Mouse (Mus musculus) erythroblast, adult 5-6 weeks (primary cell): ENCODE data around the gene Dek. TPM values are rescaled to one million over a fixed set of nuclear protein-coding genes. Genes with fewer than 3 reads are reported as not detected.

Source experiments
- ATAC-seq: replicated peaks from 2 replicates; pipeline ENCODE4 v1.8.0; 2016; ENCODE audit warnings: moderate number of reproducible peaks, mild to moderate bottlenecking, moderate TSS enrichment, inconsistent platforms; ENCODE audit not compliant: poor library complexity, low FRiP score, severe bottlenecking
- total RNA-seq, 2 experiments: library from RNA; stranded (forward) in 1 of 2; stranded (reverse) in 1 of 2; fragments of 150-400 nt in 1 of 2; fragments of 200-764, 138-1000 nt in 1 of 2; gene quantifications; 2 replicates each; pipeline versions ENCODE4 v1.2.3 to v1.2.4; 2015 to 2017; ENCODE audit warnings: low replicate concordance in 2 of 2

The Dek gene
- total RNA-seq, 2 experiments from 2014 or later = 233 to 413 TPM

DNA sequence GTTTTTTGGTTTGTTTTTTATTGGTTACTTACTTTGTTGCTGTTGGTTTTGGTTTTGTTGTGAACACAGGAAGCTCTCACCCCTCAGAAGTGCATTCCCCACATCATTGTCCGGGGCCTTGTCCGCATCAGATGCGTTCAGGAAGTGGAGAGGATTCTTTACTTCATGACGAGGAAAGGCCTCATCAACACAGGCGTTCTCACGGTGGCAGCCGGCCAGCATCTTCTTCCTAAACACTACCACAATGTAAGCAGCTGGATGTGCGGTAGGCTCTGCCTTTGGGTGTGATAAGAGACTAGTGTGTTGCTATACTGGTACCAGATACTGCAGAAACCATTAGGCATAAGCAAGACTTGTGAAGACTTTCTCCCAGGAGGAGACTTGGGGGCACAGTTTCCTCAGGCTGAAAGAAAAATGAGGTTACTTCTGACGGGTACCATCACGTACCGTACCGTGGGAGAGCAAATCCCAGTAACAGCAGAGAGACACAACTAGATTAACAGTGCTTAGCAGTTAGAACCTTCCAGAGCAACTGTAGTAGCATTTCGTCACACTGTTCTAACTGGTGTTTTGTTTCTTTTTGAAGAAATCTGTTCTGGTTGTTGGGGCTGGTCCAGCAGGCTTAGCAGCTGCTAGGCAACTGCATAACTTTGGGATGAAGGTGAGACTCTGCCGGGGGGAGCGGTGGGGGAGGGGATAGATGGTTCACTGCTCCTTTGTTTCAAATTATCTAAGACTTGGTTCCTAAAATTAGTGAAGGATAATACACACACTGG, 41.8 kb downstream of the Dek start:
- ATAC-seq = no peak

DNA sequence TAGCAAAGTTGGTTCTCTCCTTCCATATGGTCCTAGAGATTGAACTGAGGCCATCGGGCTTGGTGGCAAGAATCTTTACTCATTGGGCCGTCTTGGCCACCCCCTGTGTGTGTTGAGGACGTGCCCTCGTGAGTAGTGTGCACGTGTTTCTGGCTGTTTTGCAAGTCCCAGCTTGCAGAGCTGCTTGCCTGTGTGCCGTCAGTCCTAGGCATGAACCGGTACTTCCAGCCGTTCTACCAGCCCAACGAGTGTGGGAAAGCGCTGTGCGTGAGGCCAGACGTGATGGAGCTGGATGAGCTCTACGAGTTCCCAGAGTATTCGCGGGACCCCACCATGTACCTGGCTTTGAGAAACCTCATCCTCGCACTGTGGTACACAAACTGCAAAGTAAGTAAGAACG, 43.2 kb downstream of the Dek start:
- ATAC-seq = no peak

DNA sequence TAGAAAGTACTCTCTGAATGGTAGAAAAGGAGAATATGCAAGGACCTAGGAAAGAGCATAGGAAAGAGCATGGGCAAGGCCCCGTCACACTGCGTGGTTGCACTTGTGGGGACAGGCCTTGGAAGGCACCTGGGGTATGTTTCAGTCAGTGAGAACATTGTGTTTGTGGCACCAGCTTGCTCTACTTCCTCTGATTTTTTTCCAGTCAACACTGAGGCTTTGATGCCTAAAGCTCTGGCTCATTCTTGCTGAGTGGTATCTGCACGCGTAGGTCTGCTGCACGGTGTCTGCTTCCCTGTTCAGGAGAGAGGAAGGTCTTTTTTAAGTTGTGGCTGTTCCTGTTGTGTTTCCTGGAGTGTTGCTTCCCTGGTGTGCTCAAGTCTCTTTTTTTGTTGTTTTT, 49.2 kb downstream of the Dek start:
- ATAC-seq = no peak

DNA sequence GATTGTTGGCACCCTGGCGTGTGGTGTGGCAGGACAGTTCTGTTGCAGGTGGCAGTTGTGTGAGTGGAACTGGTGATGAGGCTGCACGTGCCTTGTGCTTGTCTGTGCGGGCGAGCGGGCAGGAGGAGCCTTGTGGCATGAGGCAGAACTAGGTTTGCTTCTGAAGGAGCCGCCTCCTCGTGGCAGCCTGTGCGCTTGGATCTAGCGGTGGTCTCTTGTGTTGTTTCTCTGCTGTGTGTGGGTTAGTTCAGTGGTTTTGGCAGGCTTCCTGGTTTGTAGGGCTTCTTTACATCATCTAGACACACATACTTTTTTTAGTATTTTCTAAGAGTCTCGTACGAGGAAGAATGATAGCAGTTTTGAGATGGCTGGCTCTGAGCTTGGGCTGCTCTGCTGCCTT, 49.9 kb downstream of the Dek start:
- ATAC-seq = no peak

GRCm38 (mm10) chr13:47053971-47054370, 52.0 kb downstream of the Dek start:
- no peak for ATAC-seq

DNA sequence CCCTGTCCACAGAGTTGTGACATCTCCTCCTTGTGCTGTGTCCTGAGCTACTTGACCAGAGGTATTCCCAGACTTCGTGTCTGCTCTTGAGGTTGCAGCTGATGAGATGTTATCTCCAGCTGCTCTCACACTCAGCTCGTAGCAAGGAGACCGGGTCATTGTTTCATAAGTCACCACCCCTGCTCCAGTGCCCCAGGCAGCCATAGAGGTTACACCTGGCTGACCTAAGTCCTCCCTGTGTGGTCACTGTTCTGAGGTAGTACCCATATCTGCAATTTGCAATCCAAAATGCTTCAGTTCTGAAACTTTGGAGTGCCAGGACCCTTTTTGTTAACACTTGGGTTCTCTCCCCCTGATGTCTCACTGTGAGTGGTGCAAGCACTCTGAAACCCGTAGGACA, 56.0 kb downstream of the Dek start:
- ATAC-seq = no peak

DNA sequence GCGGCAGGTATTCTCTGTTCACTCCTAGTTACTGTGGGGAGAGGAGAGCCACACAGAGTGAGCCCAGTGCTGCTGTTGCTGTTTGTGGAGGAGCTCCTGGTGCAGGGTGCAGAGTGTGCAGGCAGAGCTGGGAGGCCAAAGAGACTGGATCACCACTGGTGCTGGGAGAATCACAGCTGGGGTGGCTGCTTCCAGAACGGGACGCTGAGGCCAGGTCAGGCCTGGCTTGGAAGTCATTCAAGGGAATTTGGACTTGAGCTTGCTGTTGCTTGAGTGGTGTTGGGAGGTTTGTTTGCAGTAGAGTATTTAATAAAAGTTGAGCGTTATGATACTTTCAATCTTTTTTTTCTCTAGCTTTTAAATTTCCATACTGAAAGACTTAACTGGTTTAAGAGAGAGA, 58.0 kb downstream of the Dek start:
- no peak for ATAC-seq

DNA sequence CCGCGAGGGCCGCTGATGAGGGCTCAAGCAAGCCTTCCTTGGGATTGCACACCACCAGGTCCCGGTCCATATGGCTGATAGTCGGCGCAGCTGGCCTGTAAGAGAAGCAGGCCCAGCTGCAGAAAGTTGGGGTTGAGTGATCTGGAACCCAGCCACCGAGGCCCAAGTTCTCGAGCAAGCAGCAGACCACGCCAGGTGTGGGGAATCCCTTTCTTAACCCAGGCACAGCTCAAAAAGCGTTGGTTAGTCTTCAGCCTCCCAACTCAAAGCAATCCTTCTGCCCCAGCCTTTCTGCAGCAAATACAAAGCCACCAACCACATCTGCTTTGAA, 61.4 kb downstream of the Dek start, which contains the start of gene Tpmt:
Gene Tpmt (minus strand): TSS at position 121 of the 331 bp plus-strand sequence.
- no peak for ATAC-seq

GRCm38 (mm10) chr13:47043833-47044616, 62.0 kb downstream of the Dek start:
- no peak for ATAC-seq

GRCm38 (mm10) chr13:47043030-47043680, 62.8 kb downstream of the Dek start, which contains the start of gene Kdm1b:
Gene Kdm1b (plus strand): TSS chr13:47043499.
- ATAC-seq = peak; percentile 93

GRCm38 (mm10) chr13:47042024-47042633, 63.9 kb downstream of the Dek start:
- no peak for ATAC-seq

DNA sequence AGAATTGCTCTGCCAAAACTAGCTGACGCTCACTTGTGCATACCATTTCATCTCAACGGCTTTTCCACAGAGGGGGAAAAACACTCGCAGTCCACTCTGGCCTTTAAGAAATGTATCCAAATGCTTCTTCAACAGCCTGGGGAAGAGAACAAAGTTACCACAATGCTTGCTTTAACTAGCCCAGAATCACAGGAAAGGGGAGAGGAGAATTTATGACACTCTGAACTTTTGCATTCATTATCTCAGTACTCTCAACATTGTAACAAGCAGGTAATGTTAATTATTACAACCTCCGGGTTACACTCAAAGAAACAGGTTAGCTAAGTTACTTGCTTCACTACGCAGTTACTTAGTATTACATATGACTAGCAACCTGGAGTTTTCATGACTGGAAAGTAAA, 65.9 kb downstream of the Dek start:
- ATAC-seq = no peak

DNA sequence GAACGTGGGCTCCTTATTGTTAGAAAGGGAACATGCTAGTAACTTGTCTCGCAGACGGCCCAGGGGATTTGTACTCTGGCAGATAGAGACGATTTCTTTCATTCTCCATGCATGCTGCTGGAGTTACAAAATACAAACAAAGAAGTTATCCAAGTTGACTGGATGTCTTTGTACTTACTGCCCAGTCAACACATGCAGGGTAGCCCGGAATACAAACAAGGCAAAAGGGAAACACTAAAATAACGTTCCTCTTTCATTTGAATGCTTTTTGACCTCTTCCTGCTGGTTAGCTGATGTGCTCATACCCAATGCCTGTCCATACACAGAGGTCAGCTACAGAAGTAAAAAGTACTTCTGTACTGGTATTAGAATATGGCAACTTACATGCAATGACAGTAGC, 68.1 kb downstream of the Dek start:
- no peak for ATAC-seq

Other genes starting within 250 kb of the Dek start
- 7.1 TPM in 2 replicates for gene Kif13a, start 176.3 kb downstream of the Dek start, total RNA-seq (2015; ENCODE audit: low replicate concordance)
- 6.6 and 12.8 TPM in 2 replicates for gene Kif13a, start 176.3 kb downstream of the Dek start, total RNA-seq (2017; ENCODE audit: low replicate concordance)
- 0.42 and 1.5 TPM in 2 replicates for gene Nhlrc1, start 91.4 kb downstream of the Dek start, total RNA-seq (2015; ENCODE audit: low replicate concordance)
- gene Nhlrc1, start 91.4 kb downstream of the Dek start, total RNA-seq (2017; ENCODE audit: low replicate concordance) = 0.43 TPM in 1 of 2 replicates, not detected in the other
- gene Kdm1b, start 62.7 kb downstream of the Dek start, total RNA-seq (2015; ENCODE audit: low replicate concordance) = 1.2 and 4.2 TPM in 2 replicates
- gene Kdm1b, start 62.7 kb downstream of the Dek start, total RNA-seq (2017; ENCODE audit: low replicate concordance) = 2.2 and 3.5 TPM in 2 replicates
- gene Tpmt, start 61.5 kb downstream of the Dek start, total RNA-seq (2015; ENCODE audit: low replicate concordance) = not detected in 2 replicates
- 0.34 and 1.4 TPM in 2 replicates for gene Tpmt, start 61.5 kb downstream of the Dek start, total RNA-seq (2017; ENCODE audit: low replicate concordance)
- gene Rnf144b, start 16.5 kb upstream of the Dek start, total RNA-seq (2015; ENCODE audit: low replicate concordance) = 2.5 and 6.7 TPM in 2 replicates
- 3.1 and 4.9 TPM in 2 replicates for gene Rnf144b, start 16.5 kb upstream of the Dek start, total RNA-seq (2017; ENCODE audit: low replicate concordance)